Mouse (Mus musculus) testis, postnatal 10 days (tissue): ENCODE data around the gene Mfap3l.
"Not testable (repeated sequence)": the region's sequence is repeated elsewhere in the genome, so short reads cannot be mapped to it uniquely, and the experiment has no call there.

Experiments
- DNase-seq: peaks from one replicate; pipeline ENCODE4 v3.0.0; 2021; ENCODE audit warnings: low spot score

Gene Mfap3l

DNA sequence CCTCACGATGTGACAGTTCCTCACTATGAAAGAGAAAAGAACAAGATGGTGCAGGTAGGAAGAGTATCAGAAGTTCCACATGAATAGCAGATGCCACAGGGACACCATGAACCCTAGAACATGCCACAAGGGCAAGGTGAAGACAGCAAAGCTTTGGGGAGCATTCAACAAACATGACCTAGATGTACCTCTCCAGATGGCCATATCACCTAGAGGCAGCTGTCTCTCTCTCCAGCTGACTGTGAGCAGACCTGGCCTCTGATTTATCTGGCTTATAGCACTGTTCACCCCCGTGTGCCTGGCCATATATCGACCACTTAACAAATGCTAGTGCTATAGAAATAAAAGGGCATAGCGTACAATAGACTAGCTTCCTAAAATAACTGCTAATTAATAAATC is 17.5 kb downstream of the Mfap3l start:
- DNase-seq: no peak

DNA sequence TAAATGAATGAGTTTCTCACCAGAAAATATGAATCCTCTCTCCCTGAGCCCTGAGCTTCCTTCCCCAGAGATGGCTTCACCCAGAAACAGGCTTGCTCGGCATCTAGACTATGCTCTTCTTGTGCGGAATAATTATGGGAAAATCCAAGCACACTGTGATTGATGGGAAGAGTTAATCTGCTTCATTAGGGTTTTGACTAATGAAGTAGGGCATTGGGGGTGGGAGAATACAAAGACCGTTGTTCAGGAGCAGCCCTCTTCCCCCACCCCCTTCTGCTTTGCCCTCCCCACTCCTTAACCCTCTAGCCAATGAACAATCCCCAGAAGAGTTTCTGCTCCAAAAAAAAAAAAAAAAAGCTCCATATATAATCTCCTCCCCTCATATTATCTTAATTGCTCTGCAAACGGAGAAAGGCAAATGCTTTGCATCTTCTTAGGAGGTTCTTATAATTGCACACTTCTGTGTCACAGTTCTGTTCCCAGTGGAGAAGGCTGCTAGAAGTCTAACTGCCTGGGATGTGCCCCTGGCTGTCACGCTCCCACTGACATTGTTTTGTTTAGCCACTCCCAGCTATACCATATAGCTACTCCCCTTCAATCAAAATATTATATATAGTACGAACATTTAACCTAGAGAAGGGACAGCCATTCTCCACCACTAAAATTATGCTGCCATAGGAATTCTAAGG is 24.9 kb downstream of the Mfap3l start:
- no peak for DNase-seq

DNA sequence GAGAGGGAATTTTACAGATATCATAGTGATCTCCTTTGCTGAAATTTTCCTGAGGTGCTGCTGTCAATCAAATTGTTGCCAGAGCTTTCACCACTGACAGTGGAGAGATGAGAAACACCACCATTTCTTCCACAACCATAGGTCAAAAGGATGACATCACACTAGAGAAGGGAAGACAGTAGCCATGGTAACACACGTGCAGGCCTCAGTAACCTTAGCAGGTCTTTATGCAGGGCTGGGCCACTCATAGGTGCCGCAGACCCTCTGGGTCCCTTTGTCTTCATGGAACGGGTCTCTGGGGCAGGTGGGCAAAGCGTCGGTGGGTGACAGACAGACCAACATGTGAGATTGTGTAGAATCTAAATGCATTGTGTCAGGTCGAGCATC is 25.5 kb downstream of the Mfap3l start:
- no peak for DNase-seq

DNA sequence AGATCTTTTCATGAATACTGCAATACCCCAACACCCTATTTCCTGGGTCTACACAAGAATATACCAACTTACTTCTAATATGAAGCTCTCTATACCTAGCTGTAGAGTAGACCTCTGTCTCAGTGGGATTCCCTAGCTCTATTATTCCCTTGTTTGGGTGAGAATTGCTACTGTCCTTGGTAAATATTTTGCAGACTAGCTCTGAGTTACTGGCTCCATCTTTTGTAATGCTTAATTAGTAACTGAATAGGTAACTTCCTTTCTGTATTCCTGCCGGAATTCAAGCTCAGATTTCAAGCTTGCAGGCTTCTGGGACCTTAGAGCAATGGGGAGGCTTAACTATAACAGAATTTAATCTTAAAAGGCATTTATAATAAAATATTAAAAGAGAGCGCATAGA is 26.1 kb downstream of the Mfap3l start:
- DNase-seq: not testable (repeated sequence)

DNA sequence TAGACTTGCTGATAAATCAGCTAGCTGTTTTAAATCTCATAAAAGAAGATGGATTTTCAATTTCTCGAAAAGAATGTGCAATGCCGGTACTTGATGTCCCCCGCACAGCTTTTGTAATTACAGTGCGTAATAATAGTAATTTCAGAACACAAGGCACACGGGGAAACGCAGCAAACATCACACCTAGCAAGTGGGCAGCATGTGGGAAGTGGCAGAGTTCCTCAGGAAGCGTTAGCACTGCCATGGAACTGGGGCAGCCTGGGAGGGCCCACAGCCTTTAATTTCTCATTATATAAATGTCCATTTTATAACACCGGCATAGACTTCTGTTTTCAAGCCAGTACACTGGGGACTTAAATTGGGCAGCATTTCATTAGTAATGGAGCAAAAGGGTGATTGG is 27.1 kb downstream of the Mfap3l start:
- DNase-seq: no peak

DNA sequence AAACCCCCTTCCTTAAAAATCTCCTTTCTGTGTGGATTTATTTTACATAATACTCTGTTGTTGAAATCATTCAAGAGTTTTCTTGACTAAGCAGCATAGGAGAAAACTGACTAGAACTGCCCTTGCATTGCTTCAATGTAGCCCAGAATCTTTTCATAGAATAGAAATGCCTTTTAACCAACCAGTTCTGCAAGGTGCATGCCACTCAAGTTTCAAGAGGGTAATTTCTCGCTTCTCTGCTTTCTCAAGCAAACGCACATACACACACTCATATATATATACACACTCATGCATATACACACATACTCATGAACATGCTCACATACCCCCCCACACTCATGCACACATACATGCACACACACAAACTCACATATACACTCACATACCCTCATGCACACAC is 28.6 kb downstream of the Mfap3l start:
- no peak for DNase-seq

DNA sequence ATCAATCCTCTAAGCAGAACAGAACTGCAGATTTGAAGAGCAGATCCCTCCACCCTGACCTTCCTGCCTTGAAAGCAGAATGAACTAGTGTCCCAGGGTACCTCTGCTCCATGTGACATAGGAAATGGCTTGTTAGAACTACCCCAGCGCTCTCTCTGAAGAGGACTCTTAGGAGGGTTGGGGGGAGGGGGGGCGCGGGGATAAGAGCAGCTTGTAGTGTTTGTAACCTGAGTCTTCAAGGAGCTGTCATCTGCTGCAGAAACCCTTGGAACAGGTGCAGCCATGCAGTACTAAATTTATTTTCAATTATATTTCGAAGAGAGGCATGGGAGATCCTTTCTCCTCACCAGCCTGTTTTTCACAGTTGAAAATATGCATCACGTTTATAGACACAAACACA is 30.9 kb downstream of the Mfap3l start:
- DNase-seq: no peak

DNA sequence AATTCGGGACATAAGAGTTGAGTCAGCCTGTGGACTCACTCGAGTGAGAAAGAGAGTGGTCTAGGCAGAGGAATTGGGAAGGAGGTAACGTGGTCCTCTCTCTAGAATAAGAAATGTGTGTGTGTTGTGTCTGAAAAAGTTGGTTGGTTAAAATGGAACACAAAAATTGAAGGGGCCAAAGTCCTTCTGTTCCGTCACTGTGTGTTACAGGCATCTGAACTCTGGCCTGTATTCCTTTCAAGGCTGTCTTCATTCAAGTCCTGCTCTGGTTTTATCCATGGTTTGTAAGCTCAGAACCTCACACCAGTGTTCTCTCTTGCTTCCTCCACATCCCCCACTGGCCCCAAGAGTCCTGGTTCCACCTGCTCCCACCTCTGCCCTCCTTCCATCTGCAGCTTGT is 33.2 kb downstream of the Mfap3l start:
- DNase-seq: no peak

DNA sequence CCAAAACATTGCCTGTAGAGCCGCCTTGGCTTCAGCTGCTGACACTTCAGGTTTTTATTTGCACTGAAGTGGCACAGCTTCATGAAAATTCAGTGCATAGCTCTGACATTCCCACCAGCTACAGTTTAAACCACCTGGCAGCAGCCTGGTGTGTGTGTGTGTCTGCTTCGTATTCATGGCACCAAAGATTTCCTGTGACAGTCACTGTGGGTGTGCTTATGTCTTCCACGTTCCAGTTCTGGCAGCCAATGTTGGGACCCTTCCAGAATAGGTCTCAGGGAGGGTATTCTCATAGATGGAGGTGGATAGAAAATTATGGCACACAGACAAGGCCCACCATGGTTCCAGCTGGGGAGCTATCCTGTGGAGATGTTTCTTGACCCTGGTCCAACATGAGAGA is 34.2 kb downstream of the Mfap3l start:
- DNase-seq: no peak

DNA sequence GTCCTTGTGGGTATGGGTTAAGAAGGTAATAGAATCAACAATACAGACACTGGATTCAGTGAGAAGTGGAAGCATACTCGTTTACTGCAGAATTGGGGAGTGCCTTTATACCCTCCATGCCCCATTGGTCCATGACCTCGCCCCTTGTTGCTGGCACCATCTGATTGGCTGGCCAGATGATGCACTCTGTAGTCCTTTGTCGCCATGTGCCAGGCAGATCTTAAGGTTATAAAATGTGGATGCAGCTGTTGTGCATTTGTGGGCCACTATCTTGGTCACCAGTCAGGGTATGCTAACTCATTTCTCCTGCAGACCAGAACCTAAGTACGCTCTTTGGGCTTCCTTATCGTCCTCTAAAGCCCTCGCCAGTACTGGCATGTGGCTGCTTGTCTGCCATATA is 46.0 kb downstream of the Mfap3l start:
- DNase-seq: no peak

DNA sequence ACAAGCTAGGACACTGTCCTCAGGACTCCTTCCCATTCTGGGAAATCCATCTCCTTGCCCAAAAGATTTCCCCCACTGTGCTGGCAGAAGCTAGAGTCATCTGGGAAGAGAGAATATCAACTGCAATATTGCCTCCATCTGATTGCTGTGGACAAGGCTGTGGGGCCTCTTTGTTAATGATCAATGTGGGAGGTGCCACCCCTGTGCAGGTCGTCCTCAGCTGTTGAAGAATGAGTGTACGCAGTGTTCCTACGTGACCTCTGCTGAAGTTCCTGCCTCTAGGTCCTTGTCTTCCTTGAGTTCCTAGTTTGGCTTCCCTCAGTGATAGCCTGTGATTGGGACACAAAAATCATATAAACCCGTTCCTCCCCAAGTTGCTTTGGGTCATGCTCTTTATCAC is 49.2 kb downstream of the Mfap3l start:
- DNase-seq: no peak

DNA sequence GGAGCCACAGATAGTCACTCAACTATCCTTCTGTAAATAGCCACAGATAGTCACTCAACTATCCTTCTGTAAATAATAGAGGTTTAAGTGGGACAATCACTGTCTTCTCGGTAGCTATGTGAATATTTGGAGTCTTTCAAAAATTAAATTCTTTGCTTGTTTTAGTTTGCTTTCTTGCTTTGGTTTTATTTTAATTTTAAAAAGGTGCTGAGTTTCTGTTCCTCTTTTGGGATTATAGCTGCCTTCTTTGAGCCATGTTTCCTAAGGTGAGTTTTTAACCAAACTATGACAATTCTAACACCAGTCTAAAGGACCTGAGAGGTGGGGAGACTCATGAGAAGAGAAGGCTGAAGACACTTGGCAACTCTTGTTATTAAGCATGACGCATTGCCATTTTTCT is 49.7 kb downstream of the Mfap3l start:
- DNase-seq: no peak

DNA sequence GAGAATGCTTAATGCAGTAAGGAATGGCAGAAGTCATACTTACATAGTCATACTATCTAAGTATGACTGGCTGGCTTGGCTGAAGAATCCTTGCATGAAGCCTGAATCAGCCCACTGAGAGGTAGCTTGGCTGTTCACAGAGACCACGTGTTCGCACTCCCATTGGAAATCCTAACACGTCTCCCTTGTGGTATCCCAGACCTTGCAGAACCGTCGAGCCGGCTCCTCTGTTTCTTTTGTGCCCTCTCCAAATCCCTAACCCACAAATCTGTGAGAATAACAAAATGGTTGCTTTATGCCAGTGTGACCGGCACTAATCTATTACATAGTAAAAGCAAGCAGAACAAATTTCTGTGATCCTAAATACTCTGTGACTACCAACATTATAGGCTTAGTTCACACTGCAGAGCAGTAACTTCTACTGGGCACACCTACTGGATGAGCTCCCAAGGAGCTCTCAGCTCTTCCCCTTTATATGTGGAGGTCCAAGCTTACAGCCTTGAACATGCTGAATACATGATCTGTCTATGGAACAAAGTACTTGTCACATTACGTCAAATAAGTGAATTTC is 79.0 kb downstream of the Mfap3l start:
- no peak for DNase-seq

DNA sequence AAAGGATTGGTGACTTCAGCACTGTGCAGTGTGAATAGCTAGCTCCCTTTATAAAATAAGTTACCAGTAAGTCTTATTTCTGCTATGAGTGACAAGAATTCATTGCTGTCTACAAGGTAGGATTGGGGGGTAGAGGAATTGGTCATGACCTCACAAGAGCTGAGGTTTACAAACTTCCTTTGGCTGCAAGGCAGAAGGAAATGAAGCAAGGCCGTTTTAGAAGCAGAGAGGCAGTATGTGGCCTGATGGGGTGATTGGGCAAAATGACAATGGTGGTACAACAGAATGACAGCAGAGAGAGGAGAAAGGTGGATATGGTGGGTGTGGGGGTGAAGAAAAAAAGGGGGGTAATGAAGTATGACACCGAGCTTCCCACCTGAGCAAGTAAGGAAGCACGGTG is 82.1 kb downstream of the Mfap3l start:
- DNase-seq: no peak

DNA sequence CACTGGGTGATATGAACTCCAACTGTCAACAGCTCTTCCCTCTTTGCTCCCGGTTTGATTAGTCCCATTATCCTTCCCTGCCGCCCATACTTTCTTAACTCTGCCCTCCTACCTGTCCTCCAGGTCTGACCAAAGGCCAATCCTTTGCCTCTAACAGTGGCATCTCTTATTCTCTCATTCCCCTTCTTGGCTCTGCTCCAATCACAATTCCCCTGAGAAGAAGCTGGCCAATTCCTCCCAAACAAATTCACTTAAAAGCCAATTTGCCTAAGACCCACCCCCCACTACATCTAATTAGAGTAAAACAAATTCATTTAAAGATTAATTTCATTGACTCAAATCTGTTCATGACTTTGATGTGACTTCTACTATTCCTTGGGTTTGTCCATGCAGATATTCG is 86.1 kb downstream of the Mfap3l start:
- DNase-seq: no peak
